Mouse (Mus musculus): ENCODE data around the gene Por.

Gene Por

GRCm38 (mm10) chr5:135703431-135703830, 33.6 kb downstream of the Por start:
- DNase-seq: no peak

GRCm38 (mm10) chr5:135705383-135705782, 35.5 kb downstream of the Por start:
- no peak for DNase-seq

- no peak for DNase-seq
These were observed 37.2 kb downstream of the Por start for GRCm38 (mm10) chr5:135707039-135707438.

- DNase-seq: no peak
These were observed 38.0 kb downstream of the Por start for GRCm38 (mm10) chr5:135707855-135708254.

- no peak for DNase-seq
These were observed 39.9 kb downstream of the Por start for GRCm38 (mm10) chr5:135709716-135710115.

GRCm38 (mm10) chr5:135710599-135711214, 40.9 kb downstream of the Por start:
- no peak for DNase-seq

GRCm38 (mm10) chr5:135711582-135712355, 41.9 kb downstream of the Por start:
- no peak for DNase-seq

GRCm38 (mm10) chr5:135712803-135713202, 43.0 kb downstream of the Por start:
- no peak for DNase-seq

GRCm38 (mm10) chr5:135713441-135714218, 43.8 kb downstream of the Por start:
- peak; percentile 53 to 57 for DNase-seq

GRCm38 (mm10) chr5:135715624-135716023, 45.8 kb downstream of the Por start:
- DNase-seq: no peak

- no peak for DNase-seq
These were observed 49.8 kb downstream of the Por start for GRCm38 (mm10) chr5:135719586-135720120.

GRCm38 (mm10) chr5:135720121-135720520, 50.3 kb downstream of the Por start:
- DNase-seq: no peak

- DNase-seq: no peak
These were observed 51.2 kb downstream of the Por start for GRCm38 (mm10) chr5:135721076-135721475.

GRCm38 (mm10) chr5:135722121-135722520, 52.3 kb downstream of the Por start:
- no peak for DNase-seq

- no peak for DNase-seq
These were observed 53.4 kb downstream of the Por start for GRCm38 (mm10) chr5:135723165-135723751.

- DNase-seq: no peak
These were observed 54.9 kb downstream of the Por start for GRCm38 (mm10) chr5:135724536-135725322.

- no peak for DNase-seq
These were observed 55.6 kb downstream of the Por start for GRCm38 (mm10) chr5:135725391-135725841.

GRCm38 (mm10) chr5:135725991-135726390, 56.2 kb downstream of the Por start:
- DNase-seq: no peak

GRCm38 (mm10) chr5:135726641-135727346, 57.0 kb downstream of the Por start:
- DNase-seq: no peak

GRCm38 (mm10) chr5:135727871-135728270, 58.0 kb downstream of the Por start:
- DNase-seq: no peak

- DNase-seq: no peak
These were observed 58.5 kb downstream of the Por start for GRCm38 (mm10) chr5:135728361-135728760.

Data from thymus, adult 18-20 months (tissue).